Mouse (Mus musculus) bone marrow macrophage, adult 2 months (primary cell): ENCODE data around the gene Ndufv3.

Source experiments
- CTCF ChIP-seq: IDR thresholded peaks from 2 replicates; pipeline ENCODE4 v1.5.1; 2012; ENCODE audit warnings: low read depth, mild to moderate bottlenecking, low read length, moderate library complexity
- POLR2A ChIP-seq: IDR thresholded peaks from 2 replicates; pipeline ENCODE4 v1.6.1; 2012; ENCODE audit warnings: mild to moderate bottlenecking, low read depth, low read length, borderline replicate concordance

DNA sequence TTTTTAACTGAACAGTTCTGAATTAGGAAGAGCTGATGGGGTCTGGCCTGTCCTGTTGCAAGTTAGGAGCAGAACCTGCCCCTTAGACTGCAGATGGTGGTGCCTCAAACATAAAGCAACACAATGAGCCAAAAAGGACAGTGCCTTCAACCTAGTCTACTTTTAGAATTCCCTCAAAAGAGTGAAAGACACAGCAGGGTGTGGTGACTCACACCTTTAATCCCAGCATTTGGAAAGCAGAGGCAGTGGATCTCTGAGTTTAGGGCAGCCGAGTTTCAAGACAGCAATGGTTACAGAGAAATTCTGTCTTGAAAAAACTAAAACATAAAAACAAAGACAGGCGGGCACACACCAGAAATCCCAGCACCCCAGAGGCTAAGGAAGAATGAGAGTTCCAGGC, 16.0 kb upstream of the Ndufv3 start:
- TF ChIP-seq POLR2A = no peak
- no peak for TF ChIP-seq CTCF
